Mouse (Mus musculus): ENCODE results near the gene Lpin2.

The Lpin2 gene

DNA sequence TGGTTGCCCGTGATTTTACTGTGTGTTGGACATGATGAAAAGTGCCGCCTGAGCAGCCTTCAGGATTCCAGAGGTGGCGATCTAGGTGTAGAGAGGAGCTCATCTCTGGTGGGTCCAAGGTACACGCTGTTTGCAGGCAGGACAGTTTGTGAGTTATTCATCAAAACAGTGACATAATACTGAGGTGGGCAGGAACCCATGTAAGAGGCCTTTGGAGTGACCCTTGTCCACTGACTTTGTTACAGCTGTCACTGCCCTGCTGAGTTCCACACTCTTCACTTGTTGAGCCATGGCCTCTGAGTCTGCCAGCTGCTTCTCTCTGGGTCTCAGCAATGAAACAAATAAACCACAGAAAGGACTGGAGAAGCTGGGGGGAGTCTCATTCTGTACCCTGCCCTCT lies 19.8 kb downstream of the Lpin2 start:
- no peak for DNase-seq (ENCODE audit: low spot score in 2 of 2)

GRCm38 (mm10) chr17:71203998-71204808 lies 21.8 kb downstream of the Lpin2 start:
- no peak for DNase-seq (ENCODE audit: low spot score in 2 of 2)

- DNase-seq (ENCODE audit: low spot score in 2 of 2), result no peak
These were observed 22.4 kb downstream of the Lpin2 start for GRCm38 (mm10) chr17:71204809-71205091.

DNA sequence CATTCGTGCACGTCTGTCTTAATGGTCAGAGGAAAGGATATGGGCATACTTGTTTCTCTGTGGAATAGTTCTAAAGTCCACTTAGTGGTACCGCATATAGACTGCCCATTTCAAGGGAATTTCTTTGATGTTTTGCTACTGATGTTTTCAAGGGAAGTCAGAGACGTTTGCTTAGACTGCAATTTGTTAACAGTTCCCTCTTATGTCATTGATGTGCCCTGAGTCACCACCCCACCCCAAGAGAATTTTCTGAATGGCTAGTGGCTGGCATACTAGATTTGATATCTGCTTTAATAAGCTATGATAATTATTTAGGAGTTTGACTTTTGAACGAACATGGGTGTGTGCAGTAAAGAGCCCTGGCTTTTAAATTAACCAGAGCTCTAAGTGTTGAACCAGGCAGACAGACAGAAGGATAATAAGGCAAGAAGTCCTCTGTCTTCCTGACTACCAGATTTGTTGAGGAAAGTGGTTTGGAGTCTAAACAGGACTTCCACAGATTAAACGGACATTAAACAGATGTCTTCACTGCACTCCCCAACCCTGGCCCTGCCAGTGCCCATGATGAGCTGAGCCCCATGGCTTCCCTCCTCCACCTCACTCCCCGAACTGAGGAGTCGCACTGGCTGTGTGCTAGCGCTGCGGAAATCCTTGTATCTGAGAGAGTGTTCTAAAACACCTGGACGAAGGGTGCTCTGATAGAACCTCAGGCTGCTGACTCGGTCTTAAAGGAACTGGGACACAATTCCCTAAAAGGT lies 24.0 kb downstream of the Lpin2 start:
- DNase-seq (ENCODE audit: low spot score in 2 of 2), result no peak

DNA sequence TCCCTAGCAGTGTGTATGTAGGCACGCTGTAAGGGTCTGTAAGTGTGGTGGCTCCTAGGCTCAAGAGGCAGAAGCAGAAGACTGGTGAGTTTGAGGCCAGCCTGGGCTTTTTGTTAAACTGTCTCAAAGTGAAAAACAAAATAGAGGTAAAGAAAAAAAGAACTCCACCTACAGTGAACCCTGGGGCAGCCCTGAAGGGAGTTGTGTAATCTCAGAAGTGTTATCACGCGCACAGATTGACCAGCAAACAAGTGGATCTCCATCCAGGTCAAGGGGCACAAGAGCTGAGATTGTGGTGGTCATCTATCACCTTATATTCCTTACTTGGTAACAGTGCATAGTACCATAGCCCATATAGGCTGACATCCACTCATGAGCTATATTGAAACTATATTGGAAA lies 24.9 kb downstream of the Lpin2 start:
- no peak for DNase-seq (ENCODE audit: low spot score in 2 of 2)

DNA sequence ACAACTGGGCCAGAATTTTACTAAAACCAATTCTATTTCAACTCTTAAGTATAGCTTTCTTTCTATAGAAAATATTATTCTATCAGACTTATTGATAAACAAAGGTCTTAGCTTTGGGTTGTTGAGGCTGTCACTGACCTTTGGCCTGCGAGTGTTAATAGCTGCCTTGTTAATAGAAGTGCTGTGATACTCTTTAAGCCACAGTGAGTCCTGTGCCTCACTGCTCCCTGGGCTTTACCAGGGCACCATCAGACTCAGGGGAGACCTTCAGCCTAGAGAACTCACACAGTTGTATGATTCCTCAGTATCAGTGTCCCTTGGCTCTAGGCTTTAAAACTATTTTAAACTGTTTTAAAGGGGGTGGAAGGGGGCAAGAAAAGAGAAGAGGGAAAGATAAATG lies 26.0 kb downstream of the Lpin2 start:
- DNase-seq (ENCODE audit: low spot score in 2 of 2), result no peak

GRCm38 (mm10) chr17:71208921-71209320 lies 26.6 kb downstream of the Lpin2 start:
- DNase-seq (ENCODE audit: low spot score in 2 of 2), result no peak

GRCm38 (mm10) chr17:71209936-71210335 lies 27.6 kb downstream of the Lpin2 start:
- DNase-seq (ENCODE audit: low spot score in 2 of 2), result no peak

DNA sequence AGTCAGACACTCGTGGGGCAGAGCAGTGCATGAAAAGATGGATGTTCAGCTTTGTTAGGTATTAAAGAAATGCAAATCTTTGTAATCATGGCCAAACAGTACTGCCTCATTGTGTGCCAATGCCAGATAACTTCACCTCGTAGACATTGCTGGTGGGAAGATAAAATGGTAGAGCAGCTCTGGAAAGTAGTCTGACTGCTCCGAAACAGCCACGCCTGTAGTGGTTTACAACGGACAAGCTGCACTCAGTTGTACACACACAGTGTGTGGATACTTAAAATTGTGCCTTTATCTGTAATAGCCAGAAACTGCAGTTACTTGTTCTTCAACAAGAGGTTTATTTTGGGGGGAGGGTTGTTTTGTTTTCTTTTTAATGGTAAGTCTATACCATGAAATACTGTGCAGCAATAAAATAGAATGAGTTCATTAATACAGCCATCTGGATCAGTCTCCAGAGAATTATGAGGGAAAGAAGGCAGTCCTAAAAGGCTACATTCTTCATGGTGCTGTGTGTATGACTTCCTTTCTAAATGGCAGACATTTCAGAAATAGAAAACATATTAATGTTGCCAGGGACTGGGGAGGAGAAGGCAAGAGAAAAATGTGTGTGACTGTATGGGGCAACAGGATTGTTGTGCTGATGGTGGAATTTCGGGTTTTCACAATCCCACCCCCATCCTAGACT lies 29.7 kb downstream of the Lpin2 start:
- DNase-seq (ENCODE audit: low spot score in 2 of 2), result no peak

GRCm38 (mm10) chr17:71213666-71214065 lies 31.3 kb downstream of the Lpin2 start:
- no peak for DNase-seq (ENCODE audit: low spot score in 2 of 2)

DNA sequence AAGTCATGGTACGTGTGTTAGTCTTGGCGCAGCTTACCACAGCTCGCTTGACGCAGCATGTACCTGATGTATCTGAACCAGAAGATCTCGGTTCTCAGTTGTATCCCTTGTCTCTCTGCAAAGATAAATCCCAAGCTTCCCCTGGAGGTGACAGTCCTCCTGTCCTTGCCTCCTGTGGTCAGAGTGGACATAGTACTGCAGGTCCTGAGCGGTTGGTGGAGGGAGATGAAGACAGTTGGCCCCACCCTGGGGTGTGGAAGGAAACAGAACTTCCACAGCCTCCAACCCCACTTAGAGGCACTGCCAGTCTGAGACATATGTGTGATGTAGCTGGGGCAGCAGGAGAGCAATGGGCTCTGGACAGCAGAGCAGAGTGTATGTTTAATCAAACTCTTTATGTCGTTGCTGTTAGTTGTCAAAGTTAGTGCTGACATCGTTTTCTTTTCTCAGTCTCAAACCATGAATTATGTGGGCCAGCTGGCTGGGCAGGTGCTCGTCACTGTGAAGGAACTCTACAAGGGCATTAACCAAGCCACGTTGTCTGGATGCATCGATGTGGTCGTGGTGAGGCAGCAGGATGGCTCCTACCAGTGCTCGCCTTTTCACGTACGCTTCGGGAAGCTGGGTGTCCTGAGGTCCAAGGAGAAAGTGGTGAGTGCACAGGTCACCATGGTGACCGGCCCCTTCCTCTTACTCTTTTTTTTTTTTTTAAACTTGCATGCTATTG lies 32.3 kb downstream of the Lpin2 start:
- no peak for DNase-seq (ENCODE audit: low spot score in 2 of 2)

GRCm38 (mm10) chr17:71215241-71215839 lies 33.0 kb downstream of the Lpin2 start:
- no peak for DNase-seq (ENCODE audit: low spot score in 2 of 2)

DNA sequence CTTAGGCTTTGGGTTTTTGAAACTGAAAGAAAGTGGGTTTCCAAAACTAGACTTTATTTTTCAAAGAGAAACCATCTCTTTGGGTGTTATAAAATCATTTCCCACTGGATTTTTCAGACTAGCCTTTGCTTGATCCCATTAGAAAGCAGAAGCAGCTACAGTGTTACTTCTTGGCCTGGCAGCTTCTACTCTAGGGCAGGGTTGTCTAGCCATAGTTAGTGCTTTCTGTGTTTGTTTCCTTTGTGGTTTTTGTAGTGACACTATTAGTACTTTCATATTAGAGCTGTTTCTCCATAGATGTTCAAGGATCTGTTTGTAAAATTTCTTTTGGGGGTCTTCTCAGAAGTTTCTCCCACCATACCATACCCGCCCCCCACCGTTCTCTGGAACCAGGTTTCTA lies 33.9 kb downstream of the Lpin2 start:
- DNase-seq (ENCODE audit: low spot score in 2 of 2), result no peak

DNA sequence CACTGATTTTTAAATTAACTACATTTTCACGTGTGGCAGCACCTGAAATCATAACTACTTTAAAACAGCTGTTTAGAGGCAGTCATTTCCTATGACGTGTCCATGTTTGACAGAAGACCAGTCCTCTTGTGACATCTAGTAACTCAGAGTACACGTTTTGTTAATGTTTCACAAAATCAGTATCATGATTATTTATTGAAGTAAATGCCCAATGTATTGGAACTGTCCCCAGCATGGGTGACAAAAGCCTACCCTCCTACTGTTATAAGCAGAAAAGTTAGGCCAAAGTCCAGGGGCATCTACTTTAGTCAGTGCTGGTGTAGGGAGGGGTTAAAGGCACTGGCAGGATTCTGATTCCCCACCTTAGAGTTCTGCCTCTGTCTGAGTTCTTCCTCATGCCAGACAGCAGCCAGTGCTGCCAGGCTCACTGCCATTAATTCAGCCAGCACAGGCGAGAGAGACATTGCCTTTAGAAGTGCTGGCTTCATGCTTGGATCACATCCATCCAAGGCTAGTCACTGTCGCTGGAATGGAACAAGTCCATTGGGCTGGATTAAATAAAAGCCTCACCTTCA lies 34.8 kb downstream of the Lpin2 start:
- DNase-seq (ENCODE audit: low spot score in 2 of 2), result no peak

DNA sequence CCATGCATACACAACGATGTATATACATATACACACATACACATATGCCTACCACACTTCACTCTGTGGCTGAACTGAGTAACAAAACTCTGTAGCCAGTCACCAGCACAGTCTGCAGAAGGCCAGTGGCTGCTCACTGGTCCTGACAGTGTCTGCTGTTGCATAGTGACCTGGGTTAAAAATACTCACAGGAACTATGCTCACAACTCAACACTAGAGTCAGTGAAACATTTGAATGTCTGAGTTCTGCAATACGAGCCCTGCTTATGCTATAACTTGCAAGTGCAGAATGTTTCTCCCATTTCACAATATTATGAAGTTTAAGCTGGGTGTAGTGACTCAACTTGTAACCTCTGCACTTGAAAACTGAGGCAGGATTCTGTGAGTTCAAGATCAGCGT lies 39.0 kb downstream of the Lpin2 start:
- no peak for DNase-seq (ENCODE audit: low spot score in 2 of 2)

DNA sequence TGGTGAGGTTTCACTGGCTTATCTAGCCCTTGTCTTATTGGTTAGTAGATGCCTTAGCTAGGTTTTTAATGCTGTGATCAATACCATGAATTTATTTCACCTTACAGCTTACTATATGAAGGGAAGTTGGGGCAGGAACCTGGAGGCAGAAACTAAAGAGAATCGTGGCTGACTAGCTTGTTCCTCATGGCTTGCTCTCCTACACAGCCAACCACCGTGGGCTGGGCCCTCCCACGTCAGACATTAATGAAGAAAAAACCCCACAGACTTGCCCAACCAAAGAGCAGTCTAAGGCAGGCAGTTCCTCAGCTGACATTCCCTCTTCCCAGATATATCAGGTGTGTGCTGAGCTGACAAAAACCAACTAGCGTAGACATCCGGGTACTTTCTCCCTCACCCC lies 41.3 kb downstream of the Lpin2 start:
- no peak for DNase-seq (ENCODE audit: low spot score in 2 of 2)

GRCm38 (mm10) chr17:71224521-71224920 lies 42.2 kb downstream of the Lpin2 start:
- no peak for DNase-seq (ENCODE audit: low spot score in 2 of 2)

DNA sequence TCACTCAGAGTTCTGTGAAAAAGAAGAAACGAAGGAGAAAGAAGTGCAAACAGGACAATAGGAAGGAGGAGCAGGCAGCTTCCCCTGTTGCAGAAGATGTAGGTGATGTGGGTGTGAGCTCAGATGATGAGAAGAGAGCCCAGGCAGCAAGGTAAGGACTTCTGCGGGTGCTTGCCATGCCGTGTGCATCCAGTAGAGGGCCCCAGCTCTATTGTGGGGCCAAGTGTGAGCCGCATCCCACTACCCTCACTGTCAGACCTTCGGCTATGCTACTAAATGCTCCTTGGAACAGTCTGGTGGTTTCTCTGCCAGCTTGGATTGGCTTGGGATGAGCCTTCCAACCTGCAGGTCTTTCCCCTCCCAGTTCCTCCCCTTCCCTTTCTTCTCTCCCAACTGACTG lies 42.7 kb downstream of the Lpin2 start:
- no peak for DNase-seq (ENCODE audit: low spot score in 2 of 2)

DNA sequence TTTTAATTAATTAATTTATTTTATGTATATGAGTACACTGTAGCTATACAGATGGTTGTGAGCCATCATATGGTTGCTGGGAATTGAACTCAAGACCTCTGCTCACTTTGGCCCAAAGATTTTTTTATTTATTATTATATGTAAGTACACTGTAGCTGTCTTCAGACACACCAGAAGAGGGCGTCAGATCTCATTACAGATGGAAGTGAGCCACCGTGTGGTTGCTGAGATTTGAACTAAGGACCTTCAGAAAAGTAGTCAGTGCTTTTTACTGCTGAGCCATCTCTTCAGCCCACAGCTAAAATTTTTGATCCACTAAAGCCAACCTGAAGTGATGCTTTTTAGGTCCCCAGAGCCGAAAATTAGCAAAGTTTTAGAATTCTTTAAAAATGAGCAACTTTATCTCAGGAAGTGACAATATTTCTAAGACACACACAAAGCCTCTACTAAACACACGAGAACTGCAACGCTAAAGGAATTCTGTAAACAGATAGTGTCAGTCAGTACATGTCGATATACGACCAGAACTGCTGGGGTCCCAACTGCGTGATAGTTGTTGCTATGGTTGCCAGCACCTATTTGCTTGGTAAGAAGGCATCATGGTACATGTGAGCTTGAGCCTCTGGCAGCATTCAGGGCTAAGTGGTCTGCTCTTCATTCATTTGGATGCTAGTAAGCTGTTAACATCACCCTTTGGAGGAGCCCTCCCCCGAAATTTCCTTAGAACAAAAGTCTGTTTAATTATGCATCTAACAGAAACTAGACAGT lies 45.0 kb downstream of the Lpin2 start:
- DNase-seq (ENCODE audit: low spot score in 2 of 2), result no peak

DNA sequence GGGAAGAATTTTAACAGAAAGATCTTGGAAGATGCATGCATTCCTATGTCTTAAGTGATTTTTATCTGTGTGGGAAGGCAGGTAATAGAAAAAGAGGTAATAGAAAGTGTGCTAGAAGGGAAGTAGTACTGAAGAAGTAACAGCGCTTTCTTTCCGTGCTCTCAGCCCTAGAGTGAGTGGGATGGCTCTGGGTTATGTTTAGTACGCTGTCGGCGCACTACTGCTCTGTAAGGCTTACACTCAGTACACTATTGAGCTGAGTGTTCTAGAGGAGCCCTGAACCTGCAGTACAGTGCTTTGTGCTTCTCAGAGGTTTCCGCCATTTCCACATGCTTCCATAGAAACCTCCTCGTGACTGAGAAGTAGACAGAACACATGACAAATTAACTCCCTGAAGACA lies 46.3 kb downstream of the Lpin2 start:
- DNase-seq (ENCODE audit: low spot score in 2 of 2), result no peak

All from frontal cortex, postnatal 25 days (tissue).